Mouse (Mus musculus) layer of hippocampus, adult 2 months (tissue): ENCODE measurements at regions not wholly inside any gene's neighbourhood (a gene's known extent, or its start where the extent isn't known, plus 50 kb on each side); places are given as distances from the start of the nearest gene placed in this dataset.
A peak's percentile ranks its signal among the peaks of the same experiment; 100 is the strongest.

Experiments
- DNase-seq, 2 experiments: peaks; one replicate each; pipeline ENCODE4 v3.0.0; 2022; ENCODE audit warnings: low spot score in 2 of 2
- H3K27ac ChIP-seq: fragments of 200-600 bp; 2 replicates; pipeline ENCODE4 v1.8.1; 2022
- H3K4me3 ChIP-seq: fragments of 200-600 bp; 2 replicates; pipeline ENCODE4 v1.8.1; 2022; ENCODE audit warnings: mild to moderate bottlenecking
- CTCF ChIP-seq: fragments of 200-600 bp; conservative IDR thresholded peaks from 2 replicates; pipeline ENCODE4 v1.8.1; 2022; ENCODE audit warnings: antibody characterized with exemption, mild to moderate bottlenecking, moderate library complexity

DNA sequence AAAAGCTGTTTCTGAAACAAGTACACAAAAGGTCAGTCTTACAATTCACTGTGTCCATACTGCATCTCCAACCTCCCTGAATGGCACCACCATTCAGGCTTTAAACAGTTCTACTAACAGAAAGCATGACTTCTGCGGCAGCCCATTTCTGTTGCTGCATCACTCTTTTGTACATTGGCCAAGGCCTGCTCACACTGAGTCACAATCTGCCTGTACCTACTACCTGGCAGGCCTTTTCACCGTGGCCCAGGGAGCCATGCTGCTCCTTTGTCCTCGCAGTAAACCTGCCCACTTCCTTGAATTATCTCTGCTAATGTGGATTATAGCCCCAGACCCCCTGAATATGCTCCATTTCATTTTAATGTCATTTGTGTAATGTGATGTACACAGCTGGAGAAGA is 439.5 kb upstream of the Gm10306 start:
- no peak for TF ChIP-seq CTCF

DNA sequence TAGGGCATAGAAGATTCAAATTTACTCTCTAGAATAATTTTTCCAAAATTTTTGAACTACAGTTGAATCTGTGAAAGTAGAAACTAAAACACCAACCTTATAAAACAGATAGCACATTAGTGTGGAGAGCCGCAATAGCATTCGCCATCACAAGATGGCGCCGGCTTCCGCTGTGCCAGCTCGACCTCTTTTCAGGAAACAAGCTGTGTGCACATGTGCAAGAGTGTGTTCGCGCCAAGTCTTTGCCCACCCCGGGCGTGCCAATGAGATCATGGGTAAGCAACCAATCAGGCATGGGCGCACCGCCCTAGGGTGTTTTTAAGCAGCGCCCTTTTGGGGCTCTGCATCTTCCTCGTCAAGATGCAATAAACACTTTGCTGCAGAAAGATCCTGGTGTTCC is 432.2 kb upstream of the Gm10306 start:
- no peak overlapping the region for H3K27ac ChIP-seq
- peak; percentile 45 for TF ChIP-seq CTCF
- no peak for DNase-seq
- no peak overlapping the region for H3K4me3 ChIP-seq

More for the DNA sequence above, 439.5 kb upstream of the Gm10306 start:
- H3K27ac ChIP-seq: no peak overlapping the region
- no peak overlapping the region for H3K4me3 ChIP-seq
- DNase-seq: no peak

DNA sequence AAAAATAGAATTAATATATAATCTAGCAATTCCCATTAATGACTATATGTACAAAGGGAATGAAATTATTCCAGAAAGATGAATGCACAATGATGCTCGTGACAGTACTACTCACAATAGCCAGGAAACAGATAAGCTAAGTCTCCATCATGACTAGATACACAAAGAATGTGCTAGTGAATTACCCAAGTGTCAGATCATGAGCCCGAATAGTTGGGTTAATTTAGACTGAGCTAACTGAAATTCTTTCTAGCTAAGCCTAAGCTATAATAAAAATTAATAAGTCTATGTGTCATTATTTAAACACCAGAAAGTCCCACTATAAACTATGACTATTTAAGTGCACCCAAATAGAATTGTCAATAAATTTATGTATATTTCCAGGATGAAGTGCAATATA is 418.4 kb upstream of the Gm10306 start:
- Histone ChIP-seq H3K4me3 (no peak overlapping the region), H3K27ac (no peak overlapping the region)
- no peak for DNase-seq
- TF ChIP-seq CTCF: no peak

- Histone ChIP-seq H3K4me3 (no peak overlapping the region), H3K27ac (no peak overlapping the region)
- TF ChIP-seq CTCF: no peak
- DNase-seq: no peak
Measured at GRCm38 (mm10) chr4:94144901-94145801, 411.2 kb upstream of the Gm10306 start.

- TF ChIP-seq CTCF: no peak
- DNase-seq: no peak
- Histone ChIP-seq H3K27ac (no peak overlapping the region), H3K4me3 (no peak overlapping the region)
Measured at GRCm38 (mm10) chr4:94147964-94148533, 408.3 kb upstream of the Gm10306 start.

DNA sequence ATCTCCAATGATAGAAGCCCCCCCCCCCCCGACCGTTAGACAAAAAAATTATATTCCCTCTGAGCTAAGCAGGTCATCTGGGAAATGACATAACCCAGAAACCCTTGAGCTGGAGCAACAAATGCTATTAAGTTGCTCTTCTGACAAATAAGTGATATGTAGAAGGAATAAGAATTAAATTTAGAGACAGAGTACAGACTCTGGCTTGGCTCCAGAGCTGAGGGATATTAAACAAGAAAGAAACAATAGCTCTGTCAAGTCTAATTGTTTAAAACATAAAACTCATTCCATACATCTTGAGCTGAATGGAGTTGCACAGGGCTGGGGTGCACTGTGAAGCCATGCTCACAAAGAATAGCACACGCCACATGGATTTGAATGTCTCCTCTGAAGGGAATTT is 407.3 kb upstream of the Gm10306 start:
- no peak overlapping the region for H3K27ac ChIP-seq
- no peak for TF ChIP-seq CTCF
- DNase-seq: no peak
- no peak overlapping the region for H3K4me3 ChIP-seq

DNA sequence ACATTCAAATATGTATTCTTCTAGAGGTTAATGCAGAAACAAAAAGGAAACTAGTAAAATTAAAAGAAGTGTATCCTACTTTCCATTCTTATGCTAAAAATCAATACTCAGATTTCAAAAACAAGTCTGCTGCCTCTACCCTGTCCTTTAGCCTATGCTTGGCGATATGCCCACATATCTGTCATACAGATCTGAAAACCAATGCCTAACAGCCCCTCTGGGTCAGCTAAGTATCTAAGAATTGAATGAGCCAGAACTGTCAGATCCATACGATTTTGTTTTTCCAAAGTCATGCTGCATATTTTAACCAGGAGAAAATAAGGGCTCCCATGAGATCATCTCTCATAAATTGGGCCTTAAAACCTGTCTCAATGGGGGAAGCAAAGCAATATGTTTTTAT is 395.7 kb upstream of the Gm10306 start:
- H3K27ac ChIP-seq: no peak overlapping the region
- no peak for DNase-seq
- H3K4me3 ChIP-seq: no peak overlapping the region
- no peak for TF ChIP-seq CTCF

DNA sequence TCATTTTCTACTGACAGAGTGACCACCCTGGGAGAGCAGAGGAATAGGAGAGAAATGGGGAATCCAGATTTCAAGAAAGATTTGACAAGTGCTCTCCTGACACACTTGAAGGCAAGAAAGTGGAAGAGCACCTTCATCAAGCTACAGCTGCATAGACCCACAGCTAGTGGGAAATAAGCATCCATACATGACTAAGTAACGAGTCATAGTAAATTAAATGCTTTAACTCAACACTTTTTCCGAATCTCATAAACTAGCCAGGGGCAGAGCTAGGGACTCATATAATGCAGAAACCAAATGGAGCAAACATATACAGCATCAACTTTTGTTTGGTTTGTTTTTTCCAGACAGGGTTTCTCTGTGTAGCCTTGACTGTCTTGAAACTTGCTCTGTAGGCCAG is 383.2 kb upstream of the Gm10306 start:
- DNase-seq: no peak
- H3K4me3 ChIP-seq: no peak overlapping the region
- no peak overlapping the region for H3K27ac ChIP-seq
- no peak for TF ChIP-seq CTCF

GRCm38 (mm10) chr4:94186997-94187396 is 369.3 kb upstream of the Gm10306 start:
- DNase-seq: no peak
- no peak for TF ChIP-seq CTCF
- Histone ChIP-seq H3K27ac (no peak overlapping the region), H3K4me3 (no peak overlapping the region)

- Histone ChIP-seq H3K27ac (no peak overlapping the region), H3K4me3 (no peak overlapping the region)
- TF ChIP-seq CTCF: no peak
- DNase-seq: no peak
Measured at GRCm38 (mm10) chr4:94188354-94188753, 368.0 kb upstream of the Gm10306 start.

GRCm38 (mm10) chr4:94188888-94189287 is 367.5 kb upstream of the Gm10306 start:
- H3K27ac ChIP-seq: no peak overlapping the region
- TF ChIP-seq CTCF: no peak
- peak in 1 of 2 experiments; percentile 11 for DNase-seq

DNA sequence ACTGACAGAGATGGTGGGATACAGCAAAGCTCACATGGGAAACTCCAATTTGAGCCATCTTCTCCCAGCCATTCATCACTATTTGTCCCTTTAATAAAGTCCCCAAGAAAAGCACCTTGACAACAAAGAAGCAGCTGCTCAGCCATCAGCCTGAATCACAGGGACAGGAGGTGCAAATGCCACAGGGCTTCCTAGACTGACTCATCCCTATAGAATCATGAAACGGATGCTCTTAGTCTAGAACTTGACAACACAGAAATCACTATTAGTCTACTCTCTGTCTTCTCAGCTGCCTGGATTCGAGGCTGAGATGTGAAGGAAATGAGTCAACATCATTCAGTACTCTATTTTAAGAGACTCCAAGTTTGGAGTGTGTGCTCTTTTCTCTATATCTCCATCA is 365.4 kb upstream of the Gm10306 start:
- Histone ChIP-seq H3K27ac (no peak overlapping the region), H3K4me3 (no peak overlapping the region)
- DNase-seq: no peak
- no peak for TF ChIP-seq CTCF

More at GRCm38 (mm10) chr4:94188888-94189287, 367.5 kb upstream of the Gm10306 start:
- no peak overlapping the region for H3K4me3 ChIP-seq

- no peak for DNase-seq
Measured at GRCm38 (mm10) chr4:94216265-94216664, 340.1 kb upstream of the Gm10306 start.

More at GRCm38 (mm10) chr4:94216265-94216664, 340.1 kb upstream of the Gm10306 start:
- no peak for TF ChIP-seq CTCF
- Histone ChIP-seq H3K4me3 (no peak overlapping the region), H3K27ac (no peak overlapping the region)
